Mouse (Mus musculus) adrenal gland (tissue): Measurements from ENCODE around the gene Tanc1.

Source experiments
- intact Hi-C: fragments of 180-260 bp; cut with DNase I; formaldehyde crosslinking; loops from one replicate; pipeline ENCODE4 v1.15.1; 2025

Gene Tanc1

GRCm38 (mm10) chr2:59877335-59877734 lies 265.5 kb downstream of the Tanc1 start:
- intact Hi-C loops, result loop anchor here (10.0 kb wide), 1 partner anchor 333 kb away; no protein-coding TSS in a partner anchor

- intact Hi-C loops, result loop anchor here (10.0 kb wide), 1 partner anchor 333 kb away; no protein-coding TSS in a partner anchor
These were observed 266.4 kb downstream of the Tanc1 start for GRCm38 (mm10) chr2:59878221-59878620.

- intact Hi-C loops, result no loop called here
These were observed 269.6 kb downstream of the Tanc1 start for GRCm38 (mm10) chr2:59881404-59881803.

- intact Hi-C loops, result no loop called here
These were observed 270.2 kb downstream of the Tanc1 start, which contains the start of gene Wdsub1 for GRCm38 (mm10) chr2:59881831-59882741. Wdsub1 (minus strand) TSS chr2:59882591.

- intact Hi-C loops, result no loop called here
These were observed 271.0 kb downstream of the Tanc1 start for GRCm38 (mm10) chr2:59882742-59883281.

GRCm38 (mm10) chr2:59889699-59890098 lies 277.9 kb downstream of the Tanc1 start:
- intact Hi-C loops, result no loop called here
